Mouse (Mus musculus): ENCODE results near the gene Prrg2. TPM values are rescaled to one million over a fixed set of nuclear protein-coding genes. Genes with fewer than 3 reads are reported as not detected.
"Not testable (repeated sequence)": the region's sequence is repeated elsewhere in the genome, so short reads cannot be mapped to it uniquely, and the experiment has no call there.

Prrg2 gene
- polyA plus RNA-seq, 1 experiment from 2014 or later, result 59.0 TPM

DNA sequence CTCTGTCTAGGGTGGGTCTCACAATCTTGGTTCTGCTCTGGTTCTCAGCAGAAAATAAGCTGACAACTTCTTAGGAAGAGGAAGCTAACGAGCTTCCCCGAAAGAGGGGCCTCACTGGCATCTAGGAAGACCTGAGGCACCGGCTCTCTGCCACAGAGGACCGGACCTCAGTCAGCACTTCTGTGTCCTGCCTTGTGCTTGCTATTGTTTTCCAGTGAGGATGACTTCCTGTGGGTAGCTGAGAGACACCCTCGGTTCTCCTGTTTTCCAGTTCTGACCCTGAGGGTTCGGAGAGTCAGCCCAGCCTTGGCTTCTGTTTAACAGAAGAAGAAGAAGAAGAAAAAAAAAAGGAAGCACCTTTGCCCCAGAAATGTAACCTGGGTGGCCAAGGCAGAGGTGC lies 35.0 kb upstream of the Prrg2 start:
- no peak overlapping the region for H3K4me3 ChIP-seq (ENCODE audit: low read depth, low read length)
- H3K9me3 ChIP-seq (ENCODE audit: control insufficient read depth), result no peaks in the 10 kb centered on the region
- TF ChIP-seq CTCF (IDR thresholded peaks at IDR 0.05; ENCODE audit: low read depth), result no peak
- WGBS, result 42% methylated on average over 6 of the region's 6 CpGs
- H3K4me1 ChIP-seq (replicated peaks; ENCODE audit: control insufficient read depth, insufficient read depth, low read length), result no peaks in the 10 kb centered on the region; the same call in 1 of the 2 replicates
- no peak overlapping the region; the same call in 1 of the 2 replicates for H3K27ac ChIP-seq (ENCODE audit: low read depth, low read length)
- H3K36me3 ChIP-seq (ENCODE audit: control insufficient read depth, insufficient read depth), result peaks cover 39% of the 10 kb centered on the region
- H3K27me3 ChIP-seq (replicated peaks; ENCODE audit: control insufficient read depth, insufficient read depth, low read length), result no peaks in the 10 kb centered on the region
- no peak overlapping the region for H3K9ac ChIP-seq (ENCODE audit: low read depth, low read length)
- ATAC-seq, result no peak
- 0 out of 2 replicates have a peak overlapping the region, but pooled peaks have one; percentile 6 for H3K4me2 ChIP-seq (replicated peaks; ENCODE audit: low read depth)

DNA sequence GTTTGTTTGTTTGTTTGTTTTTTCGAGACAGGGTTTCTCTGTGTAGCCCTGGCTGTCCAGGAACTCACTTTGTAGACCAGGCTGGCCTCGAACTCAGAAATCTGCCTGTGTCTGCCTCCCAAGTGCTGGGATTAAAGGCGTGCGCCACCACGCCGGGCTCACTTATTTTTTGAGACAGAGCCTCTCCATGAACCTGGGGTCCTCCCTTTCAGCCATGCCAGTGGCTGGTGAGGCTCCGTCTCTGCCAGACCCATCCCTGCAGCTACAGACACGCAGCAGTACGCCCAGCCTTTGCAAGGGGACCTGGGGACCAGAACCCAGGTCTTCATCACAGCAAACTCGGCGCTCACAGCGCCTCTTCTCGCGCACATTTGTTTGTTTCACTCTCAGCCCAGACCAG lies 33.5 kb upstream of the Prrg2 start:
- H3K9ac ChIP-seq (ENCODE audit: low read depth, low read length); H3K9me3 ChIP-seq (ENCODE audit: control insufficient read depth); H3K27me3 ChIP-seq (replicated peaks; ENCODE audit: control insufficient read depth, insufficient read depth, low read length); ATAC-seq; H3K4me3 ChIP-seq (ENCODE audit: low read depth, low read length); H3K4me2 ChIP-seq (replicated peaks; ENCODE audit: low read depth); H3K27ac ChIP-seq (ENCODE audit: low read depth, low read length); H3K4me1 ChIP-seq (replicated peaks; ENCODE audit: control insufficient read depth, insufficient read depth, low read length): not testable (repeated sequence)
- H3K36me3 ChIP-seq (ENCODE audit: control insufficient read depth, insufficient read depth), result peaks cover 29% of the 10 kb centered on the region
- 91% methylated on average over 14 of the region's 14 CpGs for WGBS

DNA sequence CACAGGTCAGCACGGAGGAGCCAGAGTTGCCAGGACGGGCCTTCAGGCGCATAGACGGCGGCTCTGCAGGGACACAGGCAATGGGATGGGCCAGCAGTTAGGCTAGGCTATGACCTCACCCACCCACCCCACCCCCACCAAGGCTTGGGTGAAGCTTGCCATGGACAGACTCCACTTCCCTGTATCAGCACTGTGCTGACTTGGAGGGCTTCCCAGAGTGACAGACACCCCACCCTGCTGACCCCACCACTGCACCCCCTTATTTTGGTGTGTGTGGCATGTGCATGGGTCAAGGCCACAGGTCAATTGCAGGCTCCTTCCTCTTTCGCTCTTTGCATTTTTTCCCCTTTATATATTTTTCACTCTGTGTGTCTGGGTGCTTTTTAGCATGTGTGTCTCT lies 32.9 kb upstream of the Prrg2 start:
- peaks cover 29% of the 10 kb centered on the region for H3K36me3 ChIP-seq (ENCODE audit: control insufficient read depth, insufficient read depth)
- TF ChIP-seq CTCF (IDR thresholded peaks at IDR 0.05; ENCODE audit: low read depth), result no peak
- H3K9me3 ChIP-seq (ENCODE audit: control insufficient read depth), result no peaks in the 10 kb centered on the region
- no peaks in the 10 kb centered on the region for H3K4me1 ChIP-seq (replicated peaks; ENCODE audit: control insufficient read depth, insufficient read depth, low read length)
- WGBS, result 80% methylated on average over 6 of the region's 6 CpGs
- H3K4me3 ChIP-seq (ENCODE audit: low read depth, low read length), result no peak overlapping the region
- no peak; the same call in 1 of the 2 replicates for ATAC-seq
- no peak overlapping the region for H3K4me2 ChIP-seq (replicated peaks; ENCODE audit: low read depth)
- no peak overlapping the region for H3K27ac ChIP-seq (ENCODE audit: low read depth, low read length)
- H3K9ac ChIP-seq (ENCODE audit: low read depth, low read length), result no peak overlapping the region
- H3K27me3 ChIP-seq (replicated peaks; ENCODE audit: control insufficient read depth, insufficient read depth, low read length), result no peaks in the 10 kb centered on the region

DNA sequence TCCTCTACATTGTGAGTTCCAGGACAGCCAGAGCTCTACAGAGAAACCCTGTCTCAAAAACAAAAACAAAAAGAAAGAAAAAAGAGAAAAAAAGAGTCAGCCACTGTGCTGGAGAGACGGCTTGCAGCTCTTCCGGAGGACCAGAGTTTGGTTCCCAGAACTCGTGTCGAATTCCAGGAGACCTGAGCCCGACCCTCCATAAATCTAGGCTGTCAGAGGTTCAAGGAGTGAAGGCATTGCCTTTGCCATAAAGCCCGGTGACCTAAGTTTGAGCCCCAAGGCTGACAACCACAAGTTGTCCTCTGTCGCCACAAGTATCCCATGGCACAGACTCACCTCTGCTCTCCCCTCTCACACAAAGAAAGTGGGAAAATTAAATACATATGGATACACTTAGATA lies 31.6 kb upstream of the Prrg2 start:
- H3K9me3 ChIP-seq (ENCODE audit: control insufficient read depth), result no peaks in the 10 kb centered on the region
- H3K36me3 ChIP-seq (ENCODE audit: control insufficient read depth, insufficient read depth), result peaks cover 29% of the 10 kb centered on the region
- no peak for TF ChIP-seq CTCF (IDR thresholded peaks at IDR 0.05; ENCODE audit: low read depth)
- H3K4me3 ChIP-seq (ENCODE audit: low read depth, low read length), result no peak overlapping the region
- ATAC-seq, result no peak
- no peak overlapping the region for H3K27ac ChIP-seq (ENCODE audit: low read depth, low read length)
- H3K4me2 ChIP-seq (replicated peaks; ENCODE audit: low read depth), result no peak overlapping the region
- no peaks in the 10 kb centered on the region for H3K4me1 ChIP-seq (replicated peaks; ENCODE audit: control insufficient read depth, insufficient read depth, low read length)
- 45% methylated on average over 7 of the region's 7 CpGs for WGBS
- no peak overlapping the region for H3K9ac ChIP-seq (ENCODE audit: low read depth, low read length)
- H3K27me3 ChIP-seq (replicated peaks; ENCODE audit: control insufficient read depth, insufficient read depth, low read length), result no peaks in the 10 kb centered on the region

DNA sequence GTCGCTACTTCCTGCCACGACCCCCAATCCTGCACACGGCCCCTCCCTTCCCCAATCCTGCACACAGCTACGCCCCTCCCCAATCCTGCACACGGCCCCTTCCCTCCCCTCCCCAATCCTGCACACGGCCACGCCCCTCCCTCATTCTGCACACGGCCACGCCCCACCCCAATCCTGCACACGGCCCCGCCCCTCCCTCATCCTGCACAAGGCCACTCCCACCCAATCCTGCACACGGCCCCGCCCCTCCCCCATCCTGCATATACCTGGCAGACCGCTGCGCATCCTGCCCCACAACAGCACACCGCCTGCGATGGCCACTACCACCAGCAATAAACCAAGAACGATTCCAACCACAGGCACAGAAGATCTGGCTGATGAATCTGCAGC lies 31.0 kb upstream of the Prrg2 start:
- no peak for TF ChIP-seq CTCF (IDR thresholded peaks at IDR 0.05; ENCODE audit: low read depth)
- 40% methylated on average over 17 of the region's 18 CpGs for WGBS

DNA sequence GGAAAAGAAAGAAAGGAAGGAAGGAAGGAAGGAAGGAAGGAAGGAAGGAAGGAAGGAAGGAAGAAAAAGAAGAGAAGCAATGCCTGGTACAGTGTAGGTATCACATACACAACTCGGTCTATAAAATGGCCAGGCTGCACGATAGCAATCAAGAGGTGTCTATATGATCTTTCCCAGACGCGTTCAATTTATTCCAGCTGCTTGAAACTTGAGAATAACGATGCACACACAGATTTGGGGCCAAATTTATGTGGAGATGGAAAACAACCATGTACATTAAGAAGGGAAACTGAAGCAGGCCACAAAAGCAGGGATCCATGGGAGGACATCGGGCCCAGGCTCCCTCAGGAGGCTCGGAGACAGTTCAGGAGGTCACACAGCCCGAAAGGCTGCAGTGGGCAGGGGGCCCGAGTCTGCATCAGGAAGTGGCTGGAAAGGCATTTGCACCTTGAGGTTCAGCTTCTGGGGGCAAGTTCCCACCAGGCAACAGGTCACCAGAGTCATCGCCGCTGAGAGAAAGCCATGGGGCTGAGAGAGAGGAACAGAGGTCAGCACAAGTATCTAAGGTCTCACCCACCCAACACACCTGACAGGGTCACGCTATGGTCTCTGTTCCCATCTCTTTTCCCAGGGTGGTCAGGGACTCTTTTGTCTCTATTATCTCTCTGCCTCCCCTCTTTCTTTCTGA lies 30.5 kb upstream of the Prrg2 start:
- no peak for TF ChIP-seq CTCF (IDR thresholded peaks at IDR 0.05; ENCODE audit: low read depth)
- Histone ChIP-seq H3K4me3 (ENCODE audit: low read depth, low read length) (no peak overlapping the region), H3K27ac (ENCODE audit: low read depth, low read length) (peak overlapping the region; percentile 50; the same call in 1 of the 2 replicates), H3K4me1 (replicated peaks; ENCODE audit: control insufficient read depth, insufficient read depth, low read length) (no peaks in the 10 kb centered on the region), H3K27me3 (replicated peaks; ENCODE audit: control insufficient read depth, insufficient read depth, low read length) (no peaks in the 10 kb centered on the region), H3K36me3 (ENCODE audit: control insufficient read depth, insufficient read depth) (peaks cover 37% of the 10 kb centered on the region), H3K9ac (ENCODE audit: low read depth, low read length) (no peak overlapping the region), H3K4me2 (replicated peaks; ENCODE audit: low read depth) (no peak overlapping the region), H3K9me3 (ENCODE audit: control insufficient read depth) (no peaks in the 10 kb centered on the region)
- ATAC-seq, result no peak
- WGBS, result 54% methylated on average over 12 of the region's 12 CpGs

More for the DNA sequence above, 31.0 kb upstream of the Prrg2 start:
- 0 out of 2 replicates have a peak overlapping the region, but pooled peaks have one; percentile 50 for H3K27ac ChIP-seq (ENCODE audit: low read depth, low read length)
- H3K4me2 ChIP-seq (replicated peaks; ENCODE audit: low read depth), result no peak overlapping the region
- H3K9me3 ChIP-seq (ENCODE audit: control insufficient read depth), result no peaks in the 10 kb centered on the region
- no peaks in the 10 kb centered on the region for H3K4me1 ChIP-seq (replicated peaks; ENCODE audit: control insufficient read depth, insufficient read depth, low read length)
- H3K36me3 ChIP-seq (ENCODE audit: control insufficient read depth, insufficient read depth), result peaks cover 32% of the 10 kb centered on the region
- H3K9ac ChIP-seq (ENCODE audit: low read depth, low read length), result no peak overlapping the region
- ATAC-seq, result no peak
- H3K27me3 ChIP-seq (replicated peaks; ENCODE audit: control insufficient read depth, insufficient read depth, low read length), result no peaks in the 10 kb centered on the region
- no peak overlapping the region for H3K4me3 ChIP-seq (ENCODE audit: low read depth, low read length)

Data from intestine, postnatal 0 days (tissue).